Mouse (Mus musculus): ENCODE data around the gene Stk16. TPM values are rescaled to one million over a fixed set of nuclear protein-coding genes. Genes with fewer than 3 reads are reported as not detected.
"Not testable (repeated sequence)": the region's sequence is repeated elsewhere in the genome, so short reads cannot be mapped to it uniquely, and the experiment has no call there.

The Stk16 gene
- polyA plus RNA-seq, 1 experiment from 2014 or later: 119 TPM

- no peak overlapping the region for H3K4me3 ChIP-seq (ENCODE audit: low read depth, low read length)
- no peak for ATAC-seq (ENCODE audit: insufficient read depth)
- DNase-seq: no peak
- 44% methylated on average over 2 of the region's 2 CpGs for WGBS
- H3K4me2 ChIP-seq: no peak overlapping the region
- H3K4me1 ChIP-seq (ENCODE audit: insufficient read depth): no peaks in the 10 kb centered on the region
- H3K36me3 ChIP-seq (ENCODE audit: insufficient read depth): no peaks in the 10 kb centered on the region
- no peak for TF ChIP-seq CTCF (IDR thresholded peaks at IDR 0.05; ENCODE audit: low read depth)
- H3K9ac ChIP-seq: no peak overlapping the region
- peaks cover 3% of the 10 kb centered on the region; the same call in 1 of the 2 replicates for H3K27me3 ChIP-seq (ENCODE audit: insufficient read depth, low read length)
- no peaks in the 10 kb centered on the region for H3K9me3 ChIP-seq (ENCODE audit: low read depth, low read length)
- no peak overlapping the region for H3K27ac ChIP-seq (ENCODE audit: low read depth)
Measured at GRCm38 (mm10) chr1:75226138-75226537, 15.5 kb downstream of the Stk16 start.

- no peak for TF ChIP-seq CTCF (IDR thresholded peaks at IDR 0.05; ENCODE audit: low read depth)
- Histone ChIP-seq H3K4me3 (ENCODE audit: low read depth, low read length) (no peak overlapping the region), H3K27me3 (ENCODE audit: insufficient read depth, low read length) (no peaks in the 10 kb centered on the region), H3K9ac (no peak overlapping the region), H3K36me3 (ENCODE audit: insufficient read depth) (no peaks in the 10 kb centered on the region), H3K4me2 (no peak overlapping the region), H3K27ac (ENCODE audit: low read depth) (no peak overlapping the region), H3K4me1 (ENCODE audit: insufficient read depth) (no peaks in the 10 kb centered on the region), H3K9me3 (ENCODE audit: low read depth, low read length) (no peaks in the 10 kb centered on the region)
- ATAC-seq (ENCODE audit: insufficient read depth) (no peak), DNase-seq (no peak)
- WGBS: 61% methylated on average over 1 of the region's 1 CpGs
Measured at GRCm38 (mm10) chr1:75227653-75228052, 17.0 kb downstream of the Stk16 start.

DNA sequence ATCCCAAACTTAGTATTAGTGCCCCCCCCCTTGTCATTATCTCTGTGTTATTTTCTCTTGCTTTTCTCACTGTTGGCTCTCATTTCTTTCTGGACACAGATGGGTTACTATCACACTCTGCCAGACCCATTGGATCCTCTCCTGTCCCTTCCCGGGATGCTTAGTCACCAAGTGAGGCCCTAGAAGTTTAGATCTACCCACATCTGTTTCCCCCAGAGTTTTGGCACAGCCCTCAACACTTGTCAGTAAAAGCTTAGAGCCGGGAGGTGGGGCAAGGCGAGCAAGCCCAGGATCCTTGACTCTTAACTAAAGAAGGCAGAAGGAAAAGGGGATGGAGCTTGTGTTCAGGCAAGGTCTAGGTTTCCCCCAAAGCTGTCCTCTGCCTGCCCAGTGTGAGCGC lies 18.5 kb downstream of the Stk16 start:
- Histone ChIP-seq H3K4me3 (ENCODE audit: low read depth, low read length) (no peak overlapping the region), H3K27me3 (ENCODE audit: insufficient read depth, low read length) (no peaks in the 10 kb centered on the region), H3K36me3 (ENCODE audit: insufficient read depth) (no peaks in the 10 kb centered on the region), H3K9ac (no peak overlapping the region), H3K9me3 (ENCODE audit: low read depth, low read length) (no peaks in the 10 kb centered on the region), H3K4me1 (ENCODE audit: insufficient read depth) (no peaks in the 10 kb centered on the region), H3K4me2 (no peak overlapping the region), H3K27ac (ENCODE audit: low read depth) (no peak overlapping the region)
- DNase-seq (no peak), ATAC-seq (ENCODE audit: insufficient read depth) (no peak)
- no peak for TF ChIP-seq CTCF (IDR thresholded peaks at IDR 0.05; ENCODE audit: low read depth)
- WGBS: 58% methylated on average over 4 of the region's 4 CpGs

DNA sequence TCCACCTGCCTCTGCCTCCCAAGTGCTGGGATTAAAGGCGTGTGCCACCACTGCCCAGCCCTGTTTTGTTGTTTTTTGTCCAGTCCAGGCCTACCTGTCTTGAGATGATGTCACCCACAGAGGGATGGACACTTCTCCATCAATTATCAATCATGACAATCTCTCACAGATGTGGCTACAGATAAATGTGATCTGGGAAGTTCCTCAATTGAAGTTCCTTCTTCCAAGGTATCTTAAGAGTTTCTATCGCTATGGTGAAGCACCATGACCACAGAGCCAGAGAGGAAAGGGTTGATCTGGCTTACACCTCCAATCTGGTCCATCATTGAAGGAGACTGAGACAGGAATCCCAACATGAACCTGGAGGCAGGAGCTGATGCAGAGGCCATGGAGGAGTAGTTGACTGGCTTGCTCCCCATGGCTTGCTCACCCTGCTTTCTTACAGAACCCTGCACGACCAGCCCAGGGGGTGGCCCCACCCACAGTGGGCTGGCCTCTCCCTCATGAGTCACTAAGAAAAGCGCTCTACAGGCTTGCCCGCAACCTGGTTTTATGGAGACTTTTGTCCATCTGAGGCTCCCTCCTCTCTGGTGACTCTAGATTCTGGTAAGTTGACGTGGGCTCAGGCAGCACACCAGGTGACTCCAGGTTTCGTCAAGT lies 19.8 kb downstream of the Stk16 start:
- TF ChIP-seq CTCF (IDR thresholded peaks at IDR 0.05; ENCODE audit: low read depth): no peak
- no peaks in the 10 kb centered on the region for H3K27me3 ChIP-seq (ENCODE audit: insufficient read depth, low read length)
- no peak overlapping the region for H3K4me3 ChIP-seq (ENCODE audit: low read depth, low read length)
- H3K9me3 ChIP-seq (ENCODE audit: low read depth, low read length): no peaks in the 10 kb centered on the region
- no peaks in the 10 kb centered on the region for H3K4me1 ChIP-seq (ENCODE audit: insufficient read depth)
- no peak overlapping the region for H3K27ac ChIP-seq (ENCODE audit: low read depth)
- WGBS: 67% methylated on average over 7 of the region's 7 CpGs
- no peak overlapping the region for H3K4me2 ChIP-seq
- H3K9ac ChIP-seq: no peak overlapping the region
- H3K36me3 ChIP-seq (ENCODE audit: insufficient read depth): no peaks in the 10 kb centered on the region
- ATAC-seq (ENCODE audit: insufficient read depth) (no peak), DNase-seq (no peak)

- Histone ChIP-seq H3K36me3 (ENCODE audit: insufficient read depth) (no peaks in the 10 kb centered on the region), H3K9me3 (ENCODE audit: low read depth, low read length) (no peaks in the 10 kb centered on the region), H3K27me3 (ENCODE audit: insufficient read depth, low read length) (no peaks in the 10 kb centered on the region), H3K4me2 (no peak overlapping the region), H3K4me3 (ENCODE audit: low read depth, low read length) (no peak overlapping the region), H3K4me1 (ENCODE audit: insufficient read depth) (no peaks in the 10 kb centered on the region), H3K27ac (ENCODE audit: low read depth) (no peak overlapping the region), H3K9ac (no peak overlapping the region)
- no peak for ATAC-seq (ENCODE audit: insufficient read depth)
- TF ChIP-seq CTCF (IDR thresholded peaks at IDR 0.05; ENCODE audit: low read depth): no peak
- 66% methylated on average over 4 of the region's 4 CpGs for WGBS
- no peak for DNase-seq
Measured at GRCm38 (mm10) chr1:75231224-75231623, 20.6 kb downstream of the Stk16 start.

- no peak for TF ChIP-seq CTCF (IDR thresholded peaks at IDR 0.05; ENCODE audit: low read depth)
- Histone ChIP-seq H3K4me2 (no peak within 1 kb of the TSS), H3K27me3 (ENCODE audit: insufficient read depth, low read length) (no peaks in the 10 kb centered on the region), H3K9me3 (ENCODE audit: low read depth, low read length) (no peaks in the 10 kb centered on the region), H3K9ac (no peak within 1 kb of the TSS), H3K4me3 (ENCODE audit: low read depth, low read length) (no peak within 1 kb of the TSS), H3K36me3 (ENCODE audit: insufficient read depth) (no peaks in the 10 kb centered on the region), H3K27ac (ENCODE audit: low read depth) (no peak within 1 kb of the TSS), H3K4me1 (ENCODE audit: insufficient read depth) (no peaks in the 10 kb centered on the region)
- no peak for DNase-seq
- 71% methylated on average over 5 of the region's 5 CpGs for WGBS
- ATAC-seq (ENCODE audit: insufficient read depth): no peak
Measured at GRCm38 (mm10) chr1:75231664-75232152, 21.1 kb downstream of the Stk16 start, which contains the start of gene A630095N17Rik. A630095N17Rik (minus strand) TSS chr1:75232102.

GRCm38 (mm10) chr1:75232489-75232888 lies 21.9 kb downstream of the Stk16 start:
- H3K9me3 ChIP-seq (ENCODE audit: low read depth, low read length); H3K9ac ChIP-seq; H3K36me3 ChIP-seq (ENCODE audit: insufficient read depth); H3K27me3 ChIP-seq (ENCODE audit: insufficient read depth, low read length); H3K27ac ChIP-seq (ENCODE audit: low read depth); DNase-seq; H3K4me1 ChIP-seq (ENCODE audit: insufficient read depth); H3K4me3 ChIP-seq (ENCODE audit: low read depth, low read length); H3K4me2 ChIP-seq; ATAC-seq (ENCODE audit: insufficient read depth): not testable (repeated sequence)
- WGBS: 65% methylated on average over 4 of the region's 4 CpGs

All from lung, embryonic 14.5 days (tissue).